Mouse (Mus musculus) ES-Bruce4 (cell line): ENCODE results near the gene Ttyh3.

ENCODE experiments used
- CTCF ChIP-seq: IDR thresholded peaks from one replicate; pipeline ENCODE4 v1.8.1; 2011; ENCODE audit warnings: low read depth, low read length
- POLR2A ChIP-seq: IDR thresholded peaks from one replicate; pipeline ENCODE4 v1.8.1; 2011; ENCODE audit warnings: low read length; ENCODE audit not compliant: insufficient read depth

- TF ChIP-seq CTCF (no peak), POLR2A (no peak)
Observed at GRCm38 (mm10) chr5:140610273-140611011, 38.4 kb downstream of the Ttyh3 start.
